Mouse (Mus musculus): ENCODE results near the gene Pabpn1l. TPM values are rescaled to one million over a fixed set of nuclear protein-coding genes. Genes with fewer than 3 reads are reported as not detected.

Pabpn1l gene
- polyA plus RNA-seq, 1 experiment from 2014 or later, result 0.35 TPM

- H3K4me3 ChIP-seq (ENCODE audit: low read depth, low read length), result no peak overlapping the region
- no peak overlapping the region for H3K9ac ChIP-seq (ENCODE audit: low read depth, low read length)
- no peak overlapping the region for H3K27ac ChIP-seq (replicated peaks; ENCODE audit: low read depth, low read length)
- WGBS, result 81% methylated on average over 13 of the region's 13 CpGs
- ATAC-seq (ENCODE audit: low read depth) (no peak), DNase-seq (ENCODE audit: low spot score) (no peak)
- no peaks in the 10 kb centered on the region for H3K27me3 ChIP-seq (replicated peaks; ENCODE audit: control insufficient read depth, insufficient read depth, low read length)
- H3K4me1 ChIP-seq (ENCODE audit: control insufficient read depth, insufficient read depth, low read length), result peaks cover 40% of the 10 kb centered on the region
- no peaks in the 10 kb centered on the region for H3K9me3 ChIP-seq (ENCODE audit: control insufficient read depth, low read length)
- H3K36me3 ChIP-seq (ENCODE audit: control insufficient read depth, insufficient read depth, low read length), result no peaks in the 10 kb centered on the region
- H3K4me2 ChIP-seq (ENCODE audit: low read depth, low read length), result no peak overlapping the region
Measured at GRCm38 (mm10) chr8:122656056-122656999, 33.8 kb upstream of the Pabpn1l start.

GRCm38 (mm10) chr8:122654768-122655167 is 32.2 kb upstream of the Pabpn1l start:
- Histone ChIP-seq H3K9me3 (ENCODE audit: control insufficient read depth, low read length) (no peaks in the 10 kb centered on the region), H3K9ac (ENCODE audit: low read depth, low read length) (no peak overlapping the region), H3K4me2 (ENCODE audit: low read depth, low read length) (no peak overlapping the region), H3K4me3 (ENCODE audit: low read depth, low read length) (no peak overlapping the region), H3K27ac (replicated peaks; ENCODE audit: low read depth, low read length) (no peak overlapping the region), H3K4me1 (ENCODE audit: control insufficient read depth, insufficient read depth, low read length) (peaks cover 30% of the 10 kb centered on the region), H3K36me3 (ENCODE audit: control insufficient read depth, insufficient read depth, low read length) (no peaks in the 10 kb centered on the region), H3K27me3 (replicated peaks; ENCODE audit: control insufficient read depth, insufficient read depth, low read length) (no peaks in the 10 kb centered on the region)
- WGBS, result 66% methylated on average over 7 of the region's 7 CpGs
- DNase-seq (ENCODE audit: low spot score) (no peak), ATAC-seq (ENCODE audit: low read depth) (no peak)

GRCm38 (mm10) chr8:122652643-122653042 is 30.1 kb upstream of the Pabpn1l start:
- 59% methylated on average over 6 of the region's 6 CpGs for WGBS
- H3K27ac ChIP-seq (replicated peaks; ENCODE audit: low read depth, low read length), result no peak overlapping the region
- ATAC-seq (ENCODE audit: low read depth) (no peak), DNase-seq (ENCODE audit: low spot score) (no peak)
- H3K9ac ChIP-seq (ENCODE audit: low read depth, low read length), result no peak overlapping the region
- 0 out of 2 replicates have a peak, but pooled peaks cover 2% of the 10 kb centered on the region for H3K36me3 ChIP-seq (ENCODE audit: control insufficient read depth, insufficient read depth, low read length)
- H3K4me2 ChIP-seq (ENCODE audit: low read depth, low read length), result no peak overlapping the region
- peaks cover 9% of the 10 kb centered on the region for H3K4me1 ChIP-seq (ENCODE audit: control insufficient read depth, insufficient read depth, low read length)
- H3K4me3 ChIP-seq (ENCODE audit: low read depth, low read length), result no peak overlapping the region
- no peaks in the 10 kb centered on the region for H3K9me3 ChIP-seq (ENCODE audit: control insufficient read depth, low read length)
- H3K27me3 ChIP-seq (replicated peaks; ENCODE audit: control insufficient read depth, insufficient read depth, low read length), result no peaks in the 10 kb centered on the region

- Histone ChIP-seq H3K4me3 (ENCODE audit: low read depth, low read length) (no peak overlapping the region), H3K36me3 (ENCODE audit: control insufficient read depth, insufficient read depth, low read length) (0 out of 2 replicates have a peak, but pooled peaks cover 4% of the 10 kb centered on the region), H3K27ac (replicated peaks; ENCODE audit: low read depth, low read length) (no peak overlapping the region), H3K9me3 (ENCODE audit: control insufficient read depth, low read length) (no peaks in the 10 kb centered on the region), H3K27me3 (replicated peaks; ENCODE audit: control insufficient read depth, insufficient read depth, low read length) (no peaks in the 10 kb centered on the region), H3K4me2 (ENCODE audit: low read depth, low read length) (no peak overlapping the region), H3K9ac (ENCODE audit: low read depth, low read length) (no peak overlapping the region), H3K4me1 (ENCODE audit: control insufficient read depth, insufficient read depth, low read length) (0 out of 2 replicates have a peak, but pooled peaks cover 7% of the 10 kb centered on the region)
- 64% methylated on average over 12 of the region's 16 CpGs for WGBS
- ATAC-seq (ENCODE audit: low read depth) (peak; percentile 64; the same call in 1 of the 2 replicates), DNase-seq (ENCODE audit: low spot score) (peak; percentile 70)
Measured at GRCm38 (mm10) chr8:122651326-122651921, 28.9 kb upstream of the Pabpn1l start.

- no peaks in the 10 kb centered on the region for H3K9me3 ChIP-seq (ENCODE audit: control insufficient read depth, low read length)
- no peak overlapping the region for H3K4me3 ChIP-seq (ENCODE audit: low read depth, low read length)
- H3K4me2 ChIP-seq (ENCODE audit: low read depth, low read length), result no peak overlapping the region
- ATAC-seq (ENCODE audit: low read depth) (no peak), DNase-seq (ENCODE audit: low spot score) (peak; percentile 11)
- no peak overlapping the region for H3K9ac ChIP-seq (ENCODE audit: low read depth, low read length)
- 0 out of 2 replicates have a peak, but pooled peaks cover 4% of the 10 kb centered on the region for H3K36me3 ChIP-seq (ENCODE audit: control insufficient read depth, insufficient read depth, low read length)
- no peak overlapping the region for H3K27ac ChIP-seq (replicated peaks; ENCODE audit: low read depth, low read length)
- H3K27me3 ChIP-seq (replicated peaks; ENCODE audit: control insufficient read depth, insufficient read depth, low read length), result no peaks in the 10 kb centered on the region
- no peaks in the 10 kb centered on the region for H3K4me1 ChIP-seq (ENCODE audit: control insufficient read depth, insufficient read depth, low read length)
- WGBS, result 40% methylated on average over 15 of the region's 15 CpGs
Measured at GRCm38 (mm10) chr8:122648192-122648970, 25.8 kb upstream of the Pabpn1l start.

GRCm38 (mm10) chr8:122646337-122646736 is 23.8 kb upstream of the Pabpn1l start:
- 86% methylated on average over 16 of the region's 16 CpGs for WGBS
- Histone ChIP-seq H3K36me3 (ENCODE audit: control insufficient read depth, insufficient read depth, low read length) (0 out of 2 replicates have a peak, but pooled peaks cover 4% of the 10 kb centered on the region), H3K27me3 (replicated peaks; ENCODE audit: control insufficient read depth, insufficient read depth, low read length) (no peaks in the 10 kb centered on the region), H3K4me3 (ENCODE audit: low read depth, low read length) (no peak overlapping the region), H3K4me1 (ENCODE audit: control insufficient read depth, insufficient read depth, low read length) (peaks cover 10% of the 10 kb centered on the region), H3K9ac (ENCODE audit: low read depth, low read length) (no peak overlapping the region), H3K9me3 (ENCODE audit: control insufficient read depth, low read length) (no peaks in the 10 kb centered on the region), H3K27ac (replicated peaks; ENCODE audit: low read depth, low read length) (no peak overlapping the region), H3K4me2 (ENCODE audit: low read depth, low read length) (no peak overlapping the region)
- ATAC-seq (ENCODE audit: low read depth) (no peak), DNase-seq (ENCODE audit: low spot score) (no peak)

- ATAC-seq (ENCODE audit: low read depth) (no peak), DNase-seq (ENCODE audit: low spot score) (no peak)
- Histone ChIP-seq H3K36me3 (ENCODE audit: control insufficient read depth, insufficient read depth, low read length) (0 out of 2 replicates have a peak, but pooled peaks cover 4% of the 10 kb centered on the region), H3K27ac (replicated peaks; ENCODE audit: low read depth, low read length) (no peak overlapping the region), H3K4me2 (ENCODE audit: low read depth, low read length) (no peak overlapping the region), H3K4me3 (ENCODE audit: low read depth, low read length) (no peak overlapping the region), H3K27me3 (replicated peaks; ENCODE audit: control insufficient read depth, insufficient read depth, low read length) (no peaks in the 10 kb centered on the region), H3K9me3 (ENCODE audit: control insufficient read depth, low read length) (no peaks in the 10 kb centered on the region), H3K4me1 (ENCODE audit: control insufficient read depth, insufficient read depth, low read length) (peaks cover 26% of the 10 kb centered on the region), H3K9ac (ENCODE audit: low read depth, low read length) (no peak overlapping the region)
- WGBS, result 66% methylated on average over 5 of the region's 6 CpGs
Measured at GRCm38 (mm10) chr8:122644175-122644954, 21.8 kb upstream of the Pabpn1l start.

- Histone ChIP-seq H3K9me3 (ENCODE audit: control insufficient read depth, low read length) (no peaks in the 10 kb centered on the region), H3K36me3 (ENCODE audit: control insufficient read depth, insufficient read depth, low read length) (no peaks in the 10 kb centered on the region), H3K4me3 (ENCODE audit: low read depth, low read length) (no peak overlapping the region), H3K9ac (ENCODE audit: low read depth, low read length) (no peak overlapping the region), H3K27ac (replicated peaks; ENCODE audit: low read depth, low read length) (no peak overlapping the region), H3K27me3 (replicated peaks; ENCODE audit: control insufficient read depth, insufficient read depth, low read length) (no peaks in the 10 kb centered on the region), H3K4me2 (ENCODE audit: low read depth, low read length) (no peak overlapping the region), H3K4me1 (ENCODE audit: control insufficient read depth, insufficient read depth, low read length) (peaks cover 33% of the 10 kb centered on the region)
- DNase-seq (ENCODE audit: low spot score), result peak; percentile 35
- WGBS, result 46% methylated on average over 9 of the region's 9 CpGs
- no peak for ATAC-seq (ENCODE audit: low read depth)
Measured at GRCm38 (mm10) chr8:122642071-122642470, 19.5 kb upstream of the Pabpn1l start.

All from embryonic facial prominence, embryonic 14.5 days (tissue).